Mouse (Mus musculus) small intestine, adult 2 months (tissue): Measurements from ENCODE around the gene Ercc1.

ENCODE experiments used
- CTCF ChIP-seq: fragments of 200-500 bp; IDR thresholded peaks from 2 replicates; pipeline ENCODE4 v1.5.1; 2012; ENCODE audit warnings: low read depth, mild to moderate bottlenecking, control low read depth, inconsistent platforms, low read length, moderate library complexity, mixed read lengths; ENCODE audit not compliant: insufficient replicate concordance, insufficient read length; ENCODE audit errors: extremely low read depth
- POLR2A ChIP-seq: fragments of 200-500 bp; IDR thresholded peaks from 2 replicates; pipeline ENCODE4 v1.6.1; 2012; ENCODE audit warnings: low read depth, mild to moderate bottlenecking, control low read depth, inconsistent platforms, low read length, moderate library complexity

DNA sequence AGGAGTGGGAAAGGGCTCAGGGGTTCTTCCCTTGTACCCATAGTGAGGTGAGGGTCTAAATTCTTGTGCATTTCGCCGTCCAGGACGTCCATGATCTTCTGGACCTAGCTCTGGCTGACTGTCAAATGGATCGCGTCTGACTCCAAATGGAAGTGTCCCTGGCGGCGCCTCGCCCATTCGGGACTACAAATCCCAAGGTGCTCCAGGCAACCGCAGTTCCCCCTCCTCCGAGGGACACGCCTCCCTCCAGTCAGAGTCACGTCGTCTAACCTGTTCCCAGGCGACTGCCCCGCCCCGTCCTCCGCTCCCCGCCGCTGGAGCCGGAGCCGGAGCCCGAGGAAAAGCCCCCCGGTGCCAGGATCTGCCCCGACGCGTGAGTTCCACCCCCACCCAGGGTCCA is 16.4 kb downstream of the Ercc1 start:
- TF ChIP-seq CTCF (no peak), POLR2A (peak; percentile 11; the same call in 1 of the 2 replicates)
